16 mouse cellular contexts compared by ENCODE assay signal in genomic region chr9:20705981-20706380, GRCm38 (mm10). TPM values are rescaled to one million over a fixed set of nuclear protein-coding genes. Genes with fewer than 3 reads are reported as not detected.
"Had no signal": no experiment of that assay in that cellular context is flagged by ENCODE, and none has a peak within 500 bp of the region (broad histone marks: within the 10 kb centered on the region; RNA-seq: fewer than 3 reads in every experiment).

No protein-coding gene starts in this region.

- DNase-seq: kidney, adult 8-10 months; kidney, postnatal 36 days; liver; lung, adult 18-20 months; midbrain, embryonic 14.5 days; right cerebral cortex, postnatal 4 days; spleen, adult 18-20 months had no signal

- H3K27me3 ChIP-seq: limb, embryonic 12.5 days; neural tube, embryonic 12.5 days had no signal

- H3K4me3 ChIP-seq: limb, embryonic 12.5 days; midbrain, embryonic 10.5 days; neural tube, embryonic 12.5 days had no signal

- H3K9ac ChIP-seq: limb, embryonic 12.5 days; liver, embryonic 14.5 days; neural tube, embryonic 12.5 days had no signal

- ATAC-seq: inflammation-experienced regulatory T-cells, adult 6 months; intestine, postnatal 0 days had no signal

- H3K9me3 ChIP-seq: limb, embryonic 12.5 days; midbrain, embryonic 10.5 days; neural tube, embryonic 12.5 days had no signal

- H3K27ac ChIP-seq: limb, embryonic 12.5 days; liver, embryonic 14.5 days; midbrain, embryonic 10.5 days; neural tube, embryonic 12.5 days had no signal

- H3K36me3 ChIP-seq: limb, embryonic 12.5 days; midbrain, embryonic 10.5 days; neural tube, embryonic 12.5 days had no signal

- H3K4me1 ChIP-seq: limb, embryonic 12.5 days had no signal

RNA-seq across cellular contexts. Expression of gene Olfm2, which starts 40.2 kb away (rescaled TPM):
- total RNA-seq: megakaryocyte, adult 5-6 weeks; monocyte, adult 5-6 weeks; neutrophil, adult 5-6 weeks had no signal
